Mouse (Mus musculus) heart, postnatal 0 days (tissue): Measurements from ENCODE around the gene Plekha5. TPM values are rescaled to one million over a fixed set of nuclear protein-coding genes. Genes with fewer than 3 reads are reported as not detected.
A peak's percentile ranks its signal among the peaks of the same experiment; 100 is the strongest.

ENCODE experiments used
- ATAC-seq: fragments of 200-750 bp; cut with Nextera tagmentation; 2 replicates; pipeline ENCODE4 v1.8.0; 2017; ENCODE audit warnings: low read depth, moderate number of reproducible peaks, moderate library complexity; ENCODE audit not compliant: insufficient read depth
- DNase-seq: peaks from one replicate; pipeline ENCODE4 v3.0.0-alpha.2; 2016; ENCODE audit warnings: low spot score
- H3K27ac ChIP-seq: fragments of 300-500 bp; sonication (generic); 2 replicates; pipeline ENCODE4 v1.5.1; 2014; ENCODE audit warnings: low read depth, mild to moderate bottlenecking
- H3K27me3 ChIP-seq: fragments of 300-500 bp; sonication (generic); 2 replicates; pipeline ENCODE4 v1.6.1; 2014; ENCODE audit warnings: low read length, mixed read lengths; ENCODE audit not compliant: control insufficient read depth, insufficient read depth
- H3K36me3 ChIP-seq: fragments of 300-500 bp; sonication (generic); replicated peaks from 2 replicates; pipeline ENCODE4 v1.6.1; 2014; ENCODE audit warnings: low read length, mixed read lengths; ENCODE audit not compliant: control insufficient read depth, insufficient read depth
- H3K4me1 ChIP-seq: fragments of 300-500 bp; sonication (generic); 2 replicates; pipeline ENCODE4 v1.6.1; 2014; ENCODE audit warnings: antibody characterized with exemption; ENCODE audit not compliant: control insufficient read depth, insufficient read depth
- H3K4me2 ChIP-seq: fragments of 300-500 bp; sonication (generic); 2 replicates; pipeline ENCODE4 v1.6.1; 2014; ENCODE audit warnings: low read depth, mild to moderate bottlenecking, low read length, moderate library complexity
- H3K4me3 ChIP-seq: fragments of 300-500 bp; sonication (generic); 2 replicates; pipeline ENCODE4 v1.5.1; 2014; ENCODE audit warnings: low read depth, low read length
- H3K9ac ChIP-seq: fragments of 300-500 bp; sonication (generic); replicated peaks from 2 replicates; pipeline ENCODE4 v1.6.1; 2014; ENCODE audit warnings: low read depth, low read length, mixed read lengths
- H3K9me3 ChIP-seq: fragments of 300-500 bp; sonication (generic); replicated peaks from 2 replicates; pipeline ENCODE4 v1.6.1; 2016; ENCODE audit warnings: low read length; ENCODE audit not compliant: control insufficient read depth
- CTCF ChIP-seq: IDR thresholded peaks from 2 replicates; pipeline ENCODE4 v1.5.1; 2016; ENCODE audit warnings: antibody characterized with exemption, control low read depth, low read depth
- EP300 ChIP-seq: IDR thresholded peaks from 2 replicates; pipeline ENCODE4 v1.6.1; 2016; ENCODE audit warnings: antibody characterized with exemption, low read depth
- WGBS: fragments of 180-500 bp; shearing (Covaris S2); extraction: QIAGEN DNeasy Blood & Tissue Kit; methylation state at CpG from one replicate; pipeline ENCODE4 v1.1.7; 2014; 5-methylcytosine and 5-hydroxymethylcytosine counted together
- polyA plus RNA-seq: library from polyadenylated mRNA; unstranded; fragments of >200 nt; fragmentation: Nextera tagmentation; extraction: Ambion mirVana; gene quantifications from 2 replicates; pipeline ENCODE4 v1.2.1, GENCODE M21; 2015
- total RNA-seq: library from RNA; depleted of rRNA; stranded (reverse); fragments of >200 nt; gene quantifications from 2 replicates; pipeline ENCODE4 v1.2.3, GENCODE M21; 2014; ENCODE audit warnings: low replicate concordance

Gene Plekha5
- total and polyA plus RNA-seq, 2 experiments from 2014 or later, result 15.4 to 34.0 TPM

GRCm38 (mm10) chr6:140402766-140403310 is 21.0 kb upstream of the Plekha5 start:
- H3K36me3 ChIP-seq, result no peaks in the 10 kb centered on the region
- H3K27ac ChIP-seq, result no peak overlapping the region
- TF ChIP-seq EP300 (no peak), CTCF (no peak)
- ATAC-seq (no peak), DNase-seq (no peak)
- H3K4me1 ChIP-seq, result no peaks in the 10 kb centered on the region
- no peaks in the 10 kb centered on the region for H3K27me3 ChIP-seq
- WGBS, result 44% methylated on average over 13 of the region's 13 CpGs
- H3K4me2 ChIP-seq, result no peak overlapping the region
- H3K9ac ChIP-seq, result no peak overlapping the region
- no peaks in the 10 kb centered on the region for H3K9me3 ChIP-seq
- no peak overlapping the region for H3K4me3 ChIP-seq

- no peak overlapping the region for H3K9ac ChIP-seq
- 79% methylated on average over 3 of the region's 3 CpGs for WGBS
- DNase-seq (no peak), ATAC-seq (no peak)
- no peak overlapping the region for H3K27ac ChIP-seq
- no peak overlapping the region for H3K4me2 ChIP-seq
- no peaks in the 10 kb centered on the region for H3K4me1 ChIP-seq
- H3K9me3 ChIP-seq, result no peaks in the 10 kb centered on the region
- H3K27me3 ChIP-seq, result no peaks in the 10 kb centered on the region
- TF ChIP-seq CTCF, result no peak
- no peak for TF ChIP-seq EP300
- H3K36me3 ChIP-seq, result no peaks in the 10 kb centered on the region
- H3K4me3 ChIP-seq, result no peak overlapping the region
Measured at GRCm38 (mm10) chr6:140411996-140412395, 11.9 kb upstream of the Plekha5 start.

DNA sequence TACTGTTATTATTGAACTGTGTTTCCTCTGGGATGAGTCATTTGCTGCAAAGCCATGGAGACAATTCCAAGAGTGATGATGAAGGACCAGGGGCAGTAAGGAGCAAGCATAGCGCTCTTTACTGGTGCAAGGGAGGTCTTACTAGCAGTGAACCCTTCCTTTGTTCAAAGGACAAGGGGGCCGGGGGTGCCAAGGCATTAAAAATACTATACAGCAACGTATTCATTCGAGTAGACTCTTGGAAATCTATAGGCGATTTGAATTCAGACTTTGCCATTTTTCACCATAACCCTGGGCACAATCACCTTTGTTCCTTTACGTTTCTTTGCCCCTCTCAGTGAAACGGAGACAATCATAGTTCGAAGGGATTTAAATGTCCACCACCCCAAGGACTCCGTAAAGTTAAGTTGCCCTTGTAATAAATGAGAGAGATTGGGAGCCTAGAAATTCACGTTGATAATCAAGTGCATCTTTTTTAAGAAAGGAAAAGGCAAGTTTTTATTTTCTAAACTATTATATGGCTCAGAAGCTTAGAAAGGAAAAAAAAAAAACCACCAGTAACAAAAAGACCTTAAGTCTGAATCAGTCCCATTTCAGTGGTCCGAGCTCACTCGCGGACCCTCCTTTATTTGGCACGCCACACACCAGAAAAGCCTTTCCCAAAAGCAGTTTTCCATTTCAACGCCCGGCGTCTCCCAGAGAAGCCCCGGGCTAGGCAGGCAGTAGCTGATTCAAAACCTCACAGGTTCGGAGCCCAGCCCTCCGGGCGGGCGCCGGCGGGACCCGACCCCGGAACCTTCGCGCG is 611 bp upstream of the Plekha5 start:
- Histone ChIP-seq H3K36me3 (0 out of 2 replicates have a peak, but pooled peaks cover 5% of the 10 kb centered on the region), H3K27ac (peak overlapping the region; percentile 76), H3K27me3 (no peaks in the 10 kb centered on the region), H3K4me3 (peak overlapping the region; percentile 97), H3K4me1 (no peaks in the 10 kb centered on the region; the same call in 1 of the 2 replicates), H3K9ac (peak overlapping the region; percentile 93), H3K9me3 (no peaks in the 10 kb centered on the region), H3K4me2 (peak overlapping the region; percentile 90)
- ATAC-seq, result no peak
- WGBS, result 17% methylated on average over 29 of the region's 29 CpGs
- TF ChIP-seq CTCF (no peak), EP300 (no peak)
- no peak for DNase-seq

DNA sequence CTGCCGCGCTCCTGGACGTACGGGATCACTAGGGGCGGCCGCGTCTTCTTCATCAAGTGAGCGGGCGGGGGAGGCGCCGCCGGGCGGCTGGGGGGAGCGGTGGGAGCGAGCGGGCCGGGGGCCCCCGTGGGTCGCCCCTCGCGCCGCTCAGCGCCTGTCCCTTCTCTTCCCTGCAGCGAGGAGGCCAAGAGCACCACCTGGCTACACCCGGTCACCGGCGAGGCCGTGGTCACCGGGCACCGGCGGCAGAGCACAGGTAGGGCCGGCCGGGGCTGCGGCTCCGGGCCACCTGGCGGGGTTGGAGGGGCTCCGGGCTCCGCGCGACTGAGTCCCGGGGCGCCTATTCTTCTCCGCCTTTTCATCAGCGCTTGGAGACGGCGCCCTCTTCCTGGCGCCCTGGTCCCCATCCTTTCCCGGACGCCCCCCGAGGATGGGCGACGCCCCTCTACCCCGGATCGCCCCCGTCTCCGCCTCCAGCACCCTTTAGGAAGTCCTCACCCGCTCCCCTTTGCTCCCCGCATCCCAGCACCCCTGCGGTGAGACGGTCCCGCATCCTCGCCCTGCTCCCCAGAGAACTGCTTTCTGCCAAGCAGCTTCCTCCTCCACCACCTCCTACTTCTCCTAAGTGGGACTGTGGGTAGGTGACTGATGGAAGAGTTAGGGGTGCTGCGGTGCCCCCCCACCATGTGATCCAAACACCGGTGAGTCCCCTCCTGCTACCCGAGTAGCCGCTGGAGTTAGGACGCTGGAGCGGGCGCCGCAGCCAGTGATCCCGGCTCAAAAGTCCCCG is 542 bp downstream of the Plekha5 start:
- no peaks in the 10 kb centered on the region for H3K27me3 ChIP-seq
- no peaks in the 10 kb centered on the region; the same call in 1 of the 2 replicates for H3K4me1 ChIP-seq
- peaks cover 5% of the 10 kb centered on the region; the same call in 1 of the 2 replicates for H3K36me3 ChIP-seq
- ATAC-seq (peak; percentile 58), DNase-seq (peak; percentile 43)
- TF ChIP-seq EP300, result no peak
- TF ChIP-seq CTCF, result no peak
- peak overlapping the region; percentile 97 for H3K4me3 ChIP-seq
- H3K9me3 ChIP-seq, result no peaks in the 10 kb centered on the region
- WGBS, result 1% methylated on average over 28 of the region's 72 CpGs
- H3K9ac ChIP-seq, result peak overlapping the region; percentile 93
- peak overlapping the region; percentile 76 for H3K27ac ChIP-seq
- peak overlapping the region; percentile 90 for H3K4me2 ChIP-seq

DNA sequence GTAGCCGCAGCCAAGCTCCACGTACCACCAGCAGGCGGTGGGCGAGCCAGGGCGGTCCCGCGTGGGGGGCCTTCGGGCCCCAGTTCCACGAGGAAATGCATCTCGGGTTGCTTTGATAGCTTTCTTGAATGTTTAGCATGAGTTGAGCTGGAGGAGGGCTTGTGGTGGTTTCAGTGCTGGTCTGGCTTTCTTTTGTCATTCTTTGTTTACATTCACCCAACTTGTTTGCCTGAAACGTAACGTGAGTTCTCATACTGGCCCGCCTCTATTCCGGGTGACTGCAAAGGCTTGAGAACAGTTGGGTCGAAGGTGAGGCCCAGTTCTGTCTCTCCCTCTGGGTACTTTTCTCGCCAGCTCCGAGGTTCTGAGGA is 1.1 kb downstream of the Plekha5 start:
- no peaks in the 10 kb centered on the region for H3K27me3 ChIP-seq
- peak overlapping the region; percentile 93 for H3K9ac ChIP-seq
- peak overlapping the region; percentile 90 for H3K4me2 ChIP-seq
- ATAC-seq, result no peak
- H3K4me3 ChIP-seq, result peak overlapping the region; percentile 97
- peaks cover 5% of the 10 kb centered on the region; the same call in 1 of the 2 replicates for H3K36me3 ChIP-seq
- TF ChIP-seq CTCF (no peak), EP300 (no peak)
- DNase-seq, result no peak
- H3K27ac ChIP-seq, result peak overlapping the region; percentile 76; the same call in 1 of the 2 replicates
- 3% methylated on average over 17 of the region's 17 CpGs for WGBS
- H3K4me1 ChIP-seq, result no peaks in the 10 kb centered on the region; the same call in 1 of the 2 replicates
- no peaks in the 10 kb centered on the region for H3K9me3 ChIP-seq
